Mouse (Mus musculus) neural tube, embryonic 14.5 days (tissue): ENCODE results near the gene Gpr141. TPM values are rescaled to one million over a fixed set of nuclear protein-coding genes. Genes with fewer than 3 reads are reported as not detected.

Experiments used
- ATAC-seq: fragments of 200-750 bp; cut with Nextera tagmentation; 2 replicates; pipeline ENCODE4 v1.8.0; 2017; ENCODE audit warnings: low read depth, mild to moderate bottlenecking, moderate TSS enrichment, moderate library complexity
- H3K27ac ChIP-seq: fragments of 300-500 bp; sonication (generic); 2 replicates; pipeline ENCODE4 v1.5.1; 2014; ENCODE audit warnings: low read depth, mild to moderate bottlenecking, control low read depth, low read length, moderate library complexity, mixed read lengths
- H3K27me3 ChIP-seq: fragments of 300-500 bp; sonication (generic); 2 replicates; pipeline ENCODE4 v1.6.1; 2014; ENCODE audit warnings: low read length; ENCODE audit not compliant: control insufficient read depth, insufficient read depth
- H3K36me3 ChIP-seq: fragments of 300-500 bp; sonication (generic); 2 replicates; pipeline ENCODE4 v1.6.1; 2014; ENCODE audit warnings: low read length, mixed read lengths; ENCODE audit not compliant: control insufficient read depth, insufficient read depth
- H3K4me1 ChIP-seq: fragments of 300-500 bp; sonication (generic); 2 replicates; pipeline ENCODE4 v1.6.1; 2014; ENCODE audit warnings: low read length; ENCODE audit not compliant: control insufficient read depth, insufficient read depth
- H3K4me2 ChIP-seq: fragments of 300-500 bp; sonication (generic); 2 replicates; pipeline ENCODE4 v1.6.1; 2014; ENCODE audit warnings: mild to moderate bottlenecking, low read depth, low read length, control low read depth
- H3K4me3 ChIP-seq: fragments of 300-500 bp; sonication (generic); 2 replicates; pipeline ENCODE4 v1.5.1; 2014; ENCODE audit warnings: low read depth, low read length, control low read depth, mixed read lengths
- H3K9ac ChIP-seq: fragments of 300-500 bp; sonication (generic); replicated peaks from 2 replicates; pipeline ENCODE4 v1.6.1; 2014; ENCODE audit warnings: low read depth, mild to moderate bottlenecking, control low read depth, low read length, mixed read lengths
- H3K9me3 ChIP-seq: fragments of 300-500 bp; sonication (generic); 2 replicates; pipeline ENCODE4 v1.6.1; 2016; ENCODE audit warnings: low read length; ENCODE audit not compliant: control insufficient read depth
- WGBS: fragments of 180-500 bp; shearing (Covaris S2); extraction: QIAGEN DNeasy Blood & Tissue Kit; methylation state at CpG from one replicate; pipeline ENCODE4 v1.1.7; 2014; 5-methylcytosine and 5-hydroxymethylcytosine counted together
- polyA plus RNA-seq: library from polyadenylated mRNA; unstranded; fragments of >200 nt; fragmentation: Nextera tagmentation; extraction: Ambion mirVana; gene quantifications from 2 replicates; pipeline ENCODE4 v1.2.1, GENCODE M21; 2014

Gene Gpr141
- not detected in 2 replicates for polyA plus RNA-seq

- H3K36me3 ChIP-seq: no peaks in the 10 kb centered on the region
- no peak within 1 kb of the TSS for H3K9ac ChIP-seq
- H3K9me3 ChIP-seq: no peaks in the 10 kb centered on the region
- 67% methylated on average over 3 of the region's 3 CpGs for WGBS
- no peaks in the 10 kb centered on the region for H3K4me1 ChIP-seq
- no peak within 1 kb of the TSS for H3K4me2 ChIP-seq
- H3K27ac ChIP-seq: no peak within 1 kb of the TSS
- H3K27me3 ChIP-seq: no peaks in the 10 kb centered on the region
- ATAC-seq: no peak
- no peak within 1 kb of the TSS for H3K4me3 ChIP-seq
These were observed at the start of gene Gpr141 for GRCm38 (mm10) chr13:19824071-19824470. TSS of gene Gpr141 (minus strand) at chr13:19824257.

GRCm38 (mm10) chr13:19864241-19864640 is 40.2 kb upstream of the Gpr141 start:
- no peak overlapping the region for H3K27ac ChIP-seq
- H3K4me2 ChIP-seq: no peak overlapping the region
- no peaks in the 10 kb centered on the region for H3K36me3 ChIP-seq
- H3K9me3 ChIP-seq: no peaks in the 10 kb centered on the region
- peaks cover 22% of the 10 kb centered on the region for H3K27me3 ChIP-seq
- H3K4me1 ChIP-seq: no peaks in the 10 kb centered on the region
- no peak overlapping the region for H3K9ac ChIP-seq
- no peak overlapping the region for H3K4me3 ChIP-seq
- ATAC-seq: no peak

GRCm38 (mm10) chr13:19854629-19855333 is 30.7 kb upstream of the Gpr141 start:
- H3K4me3 ChIP-seq: no peak overlapping the region
- H3K4me1 ChIP-seq: no peaks in the 10 kb centered on the region
- H3K9ac ChIP-seq: no peak overlapping the region
- no peaks in the 10 kb centered on the region for H3K36me3 ChIP-seq
- H3K9me3 ChIP-seq: no peaks in the 10 kb centered on the region
- no peak overlapping the region for H3K4me2 ChIP-seq
- no peak for ATAC-seq
- 82% methylated on average over 9 of the region's 9 CpGs for WGBS
- peaks cover 9% of the 10 kb centered on the region for H3K27me3 ChIP-seq
- no peak overlapping the region for H3K27ac ChIP-seq

- H3K9me3 ChIP-seq: no peaks in the 10 kb centered on the region
- no peaks in the 10 kb centered on the region for H3K4me1 ChIP-seq
- 74% methylated on average over 2 of the region's 2 CpGs for WGBS
- no peak for ATAC-seq
- no peaks in the 10 kb centered on the region for H3K36me3 ChIP-seq
- no peak overlapping the region for H3K4me2 ChIP-seq
- peaks cover 8% of the 10 kb centered on the region for H3K27me3 ChIP-seq
- H3K4me3 ChIP-seq: no peak overlapping the region
- H3K9ac ChIP-seq: no peak overlapping the region
- H3K27ac ChIP-seq: no peak overlapping the region
These were observed 30.0 kb upstream of the Gpr141 start for GRCm38 (mm10) chr13:19854049-19854448.

GRCm38 (mm10) chr13:19843448-19843847 is 19.4 kb upstream of the Gpr141 start:
- Histone ChIP-seq H3K9me3 (no peaks in the 10 kb centered on the region), H3K4me2 (no peak overlapping the region), H3K27me3 (no peaks in the 10 kb centered on the region), H3K27ac (no peak overlapping the region), H3K36me3 (no peaks in the 10 kb centered on the region), H3K9ac (no peak overlapping the region), H3K4me3 (no peak overlapping the region), H3K4me1 (no peaks in the 10 kb centered on the region)
- no peak for ATAC-seq
- 91% methylated on average over 2 of the region's 2 CpGs for WGBS

- Histone ChIP-seq H3K36me3 (no peaks in the 10 kb centered on the region), H3K9me3 (no peaks in the 10 kb centered on the region), H3K4me2 (no peak overlapping the region), H3K27me3 (no peaks in the 10 kb centered on the region), H3K4me3 (no peak overlapping the region), H3K27ac (no peak overlapping the region), H3K9ac (no peak overlapping the region), H3K4me1 (no peaks in the 10 kb centered on the region)
- ATAC-seq: no peak
- WGBS: 82% methylated on average over 3 of the region's 3 CpGs
These were observed 18.6 kb upstream of the Gpr141 start for GRCm38 (mm10) chr13:19842707-19843106.

GRCm38 (mm10) chr13:19841615-19842014 is 17.6 kb upstream of the Gpr141 start:
- Histone ChIP-seq H3K27ac (no peak overlapping the region), H3K9me3 (no peaks in the 10 kb centered on the region), H3K9ac (no peak overlapping the region), H3K27me3 (no peaks in the 10 kb centered on the region), H3K4me1 (no peaks in the 10 kb centered on the region), H3K4me3 (no peak overlapping the region), H3K36me3 (no peaks in the 10 kb centered on the region), H3K4me2 (no peak overlapping the region)
- 86% methylated on average over 5 of the region's 5 CpGs for WGBS
- no peak for ATAC-seq

- no peaks in the 10 kb centered on the region for H3K4me1 ChIP-seq
- H3K9ac ChIP-seq: no peak overlapping the region
- H3K4me2 ChIP-seq: no peak overlapping the region
- no peak overlapping the region for H3K4me3 ChIP-seq
- H3K27me3 ChIP-seq: no peaks in the 10 kb centered on the region
- WGBS: 67% methylated on average over 1 of the region's 1 CpGs
- ATAC-seq: no peak
- H3K36me3 ChIP-seq: no peaks in the 10 kb centered on the region
- no peaks in the 10 kb centered on the region for H3K9me3 ChIP-seq
- no peak overlapping the region for H3K27ac ChIP-seq
These were observed 16.1 kb upstream of the Gpr141 start for GRCm38 (mm10) chr13:19840206-19840605.

- 94% methylated on average over 4 of the region's 4 CpGs for WGBS
- H3K36me3 ChIP-seq: no peaks in the 10 kb centered on the region
- no peaks in the 10 kb centered on the region for H3K4me1 ChIP-seq
- no peak for ATAC-seq
- no peak overlapping the region for H3K9ac ChIP-seq
- H3K9me3 ChIP-seq: no peaks in the 10 kb centered on the region
- no peak overlapping the region for H3K4me2 ChIP-seq
- no peak overlapping the region for H3K27ac ChIP-seq
- H3K27me3 ChIP-seq: no peaks in the 10 kb centered on the region
- H3K4me3 ChIP-seq: no peak overlapping the region
These were observed 6.5 kb upstream of the Gpr141 start for GRCm38 (mm10) chr13:19830560-19830959.
